Mouse (Mus musculus) layer of hippocampus, adult 9-11 months (tissue): ENCODE data around the gene Vmn1r69.

Experiments
- DNase-seq: peaks from one replicate; pipeline ENCODE4 v3.0.0; 2022

The Vmn1r69 gene

GRCm38 (mm10) chr7:10613559-10613958, at the start of gene Vmn1r69:
Gene Vmn1r69, minus strand, starts transcription at chr7:10613659.
- no peak for DNase-seq

DNA sequence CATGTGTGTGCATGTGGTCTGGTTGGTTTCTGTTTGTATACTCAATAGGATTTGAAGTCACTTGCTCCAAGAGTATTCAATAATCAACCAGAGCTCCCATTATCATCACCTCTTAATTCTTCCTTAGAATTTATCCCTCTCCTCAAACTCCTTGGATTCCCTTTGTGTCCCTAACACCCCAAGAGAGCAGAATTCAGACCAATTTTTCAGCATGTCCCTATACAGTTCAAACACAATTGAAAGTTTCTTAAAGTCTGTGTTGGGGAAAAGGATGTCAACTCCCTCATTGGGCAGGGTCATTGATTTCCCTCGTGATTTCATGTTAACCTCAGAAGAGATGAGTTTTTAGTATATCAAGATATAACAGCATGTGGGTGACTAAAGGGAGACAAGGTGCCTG, 17.8 kb upstream of the Vmn1r69 start, which contains the start of gene Vmn1r70:
Gene Vmn1r70 (plus strand): TSS at position 301 of the 400 bp plus-strand sequence.
- DNase-seq, result no peak

- no peak for DNase-seq
These were observed 55.1 kb downstream of the Vmn1r69 start, which contains the start of gene Vmn1r68 for GRCm38 (mm10) chr7:10558385-10558784. Gene Vmn1r68, minus strand, starts transcription at chr7:10558485.
